Mouse (Mus musculus) mouse embryonic stem cell (cell line): ENCODE data around the gene Mpdz.

Experiments
- in situ Hi-C, 2 experiments: fragments of 300-500 bp; cut with MboI; formaldehyde crosslinking; loops; 1 replicate in 1 of 2; 3 replicates in 1 of 2; pipeline ENCODE4 v1.14.3; 2019 to 2020; ENCODE audit warnings: low sequenced_read_pairs in 2 of 2, low pct_unique_long_range_greater_than_20kb in 1 of 2, mixed read lengths in 1 of 2; ENCODE audit not compliant: unreplicated experiment in 1 of 2

The Mpdz gene

GRCm38 (mm10) chr4:81309473-81310167, 133.0 kb downstream of the Mpdz start:
- in situ Hi-C loops: no loop called here

GRCm38 (mm10) chr4:81307596-81308265, 134.9 kb downstream of the Mpdz start:
- in situ Hi-C loops: no loop called here

GRCm38 (mm10) chr4:81302056-81302455, 140.6 kb downstream of the Mpdz start:
- in situ Hi-C loops: no loop called here

- in situ Hi-C loops: no loop called here
Measured at GRCm38 (mm10) chr4:81298384-81298783, 144.2 kb downstream of the Mpdz start.

- in situ Hi-C loops: no loop called here
Measured at GRCm38 (mm10) chr4:81293309-81293708, 149.3 kb downstream of the Mpdz start.

DNA sequence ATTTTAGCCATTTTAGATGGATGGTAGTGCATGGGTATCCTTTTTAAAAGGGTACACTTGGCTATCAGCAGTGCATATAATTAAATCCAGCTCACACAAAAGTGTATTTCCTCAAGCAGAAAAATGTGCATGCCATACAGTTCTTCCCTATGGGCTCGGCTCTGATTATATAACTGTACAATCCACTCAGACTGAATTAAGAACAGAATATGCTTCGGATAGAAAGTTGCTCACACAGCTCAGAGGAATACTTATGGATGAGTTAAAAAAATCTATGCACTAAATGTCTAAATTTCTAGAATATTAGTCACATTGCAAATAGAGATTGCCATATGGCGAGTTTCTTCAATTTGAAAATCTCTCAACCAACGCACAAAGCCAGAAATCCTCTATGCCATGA, 157.1 kb downstream of the Mpdz start:
- in situ Hi-C loops: no loop called here

DNA sequence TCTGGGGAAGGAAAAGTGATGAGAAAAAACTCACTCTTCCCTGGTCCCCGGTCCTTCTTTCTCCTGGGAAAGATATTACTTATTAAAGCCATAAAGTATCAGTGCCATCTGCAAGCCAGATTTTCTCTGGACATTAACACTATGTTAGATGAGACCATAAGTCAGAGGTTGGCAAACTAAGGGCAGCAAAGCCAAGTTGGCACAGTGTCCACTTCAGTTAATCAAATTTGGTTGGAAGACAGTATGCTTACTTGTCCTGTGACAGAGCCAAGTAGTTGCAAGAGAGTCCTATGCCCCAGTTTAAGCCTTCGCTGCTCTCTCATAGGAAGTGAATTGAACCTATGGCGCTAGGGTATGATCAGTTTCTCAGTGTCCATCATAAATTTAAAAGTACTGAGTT, 159.0 kb downstream of the Mpdz start:
- in situ Hi-C loops: no loop called here

DNA sequence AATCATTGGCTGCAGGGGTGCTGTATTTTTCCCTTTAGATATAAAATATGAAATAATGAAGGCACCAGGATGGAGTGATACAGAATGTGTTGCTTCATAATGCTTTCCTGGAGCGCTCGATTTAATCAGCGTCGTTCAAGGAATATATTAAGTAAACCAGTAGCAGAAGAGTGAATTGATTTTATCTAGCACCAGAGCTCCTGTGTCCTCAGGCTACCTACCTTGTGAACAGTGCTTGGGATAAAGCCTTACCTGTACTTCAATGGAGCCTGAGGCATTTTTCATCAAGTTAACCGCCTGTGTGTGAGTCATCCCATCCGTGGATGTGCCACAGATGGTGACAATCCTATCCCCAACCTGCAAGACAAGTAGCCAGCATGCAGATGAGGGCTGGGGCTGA, 159.5 kb downstream of the Mpdz start:
- in situ Hi-C loops: no loop called here

DNA sequence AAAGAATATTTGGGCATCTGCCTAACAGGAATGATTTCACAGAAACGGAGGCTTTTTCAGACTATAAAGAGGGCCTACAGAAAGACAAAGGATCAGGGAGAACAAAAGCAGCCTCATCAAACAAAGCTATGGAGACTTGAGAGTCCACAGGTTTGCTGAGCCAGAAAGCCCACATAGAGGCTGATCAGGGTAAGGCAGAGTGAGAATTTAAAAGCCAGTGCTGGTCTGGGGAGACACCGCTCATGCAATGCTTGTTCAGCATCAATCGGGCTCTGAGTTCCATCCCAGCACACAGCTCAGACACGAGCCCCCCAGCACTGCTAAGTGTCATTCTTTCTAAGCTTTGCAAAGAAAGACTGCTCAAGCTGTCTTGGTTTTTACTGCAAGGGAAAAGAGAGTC, 162.5 kb downstream of the Mpdz start:
- in situ Hi-C loops: no loop called here

DNA sequence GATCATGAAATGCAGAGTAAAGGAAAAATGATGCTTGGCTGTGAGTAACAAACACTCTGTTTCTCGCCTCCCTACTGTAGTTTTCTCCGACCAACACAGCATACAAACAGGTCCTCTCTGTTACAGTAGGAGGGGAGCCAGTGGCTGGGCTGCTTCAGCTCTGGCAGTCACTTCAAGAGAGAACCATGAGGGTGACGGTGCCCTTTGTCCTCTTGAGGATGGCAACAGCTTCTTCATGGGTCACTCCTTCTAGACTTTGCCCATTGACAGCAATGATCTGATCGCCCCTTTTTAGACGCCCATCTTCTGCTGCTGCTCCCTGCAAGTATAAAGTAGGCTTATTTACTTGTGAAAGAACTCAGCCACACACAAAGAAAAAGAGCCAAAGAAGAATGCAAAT, 163.2 kb downstream of the Mpdz start:
- in situ Hi-C loops: no loop called here

DNA sequence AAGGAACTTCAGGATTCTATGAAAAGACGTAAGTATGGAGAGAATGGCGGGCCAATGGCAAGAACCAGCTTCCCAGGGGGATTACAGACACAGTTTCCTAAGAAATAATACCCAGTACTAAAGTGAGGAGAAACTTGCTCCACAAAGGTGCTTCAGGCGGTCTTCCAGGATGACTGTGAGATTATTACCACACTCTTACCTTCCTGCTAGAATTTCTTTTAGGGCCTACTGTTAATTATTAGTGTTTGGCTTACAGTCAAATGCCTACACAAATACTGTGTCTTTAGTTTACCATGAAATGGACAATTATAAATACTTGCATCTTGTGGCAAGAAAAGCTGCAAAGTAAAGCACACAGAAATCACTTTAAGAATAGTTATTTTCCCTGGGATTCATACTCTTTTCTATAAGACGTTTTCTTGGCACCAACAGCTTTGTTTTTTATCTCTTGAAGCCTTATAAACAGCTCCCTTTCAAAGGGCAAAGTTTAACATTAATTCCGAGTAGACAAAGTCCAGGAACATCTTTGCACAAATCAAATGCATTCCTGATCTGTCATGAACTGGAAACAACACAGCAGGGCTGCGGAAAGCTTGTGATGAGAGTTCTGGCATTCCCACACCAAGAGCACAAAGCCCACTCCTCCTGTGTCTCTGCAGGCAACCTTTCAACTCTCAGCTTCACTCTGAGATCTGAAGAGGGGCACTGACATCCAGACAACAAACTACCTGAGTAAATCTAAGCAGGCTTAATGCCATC, 166.5 kb downstream of the Mpdz start:
- in situ Hi-C loops: no loop called here

- in situ Hi-C loops: loop anchor here in 1 of 2 experiments (25.0 kb wide), 1 partner anchor 411 kb away; no protein-coding TSS in a partner anchor
Measured at GRCm38 (mm10) chr4:81273067-81273466, 169.5 kb downstream of the Mpdz start.

DNA sequence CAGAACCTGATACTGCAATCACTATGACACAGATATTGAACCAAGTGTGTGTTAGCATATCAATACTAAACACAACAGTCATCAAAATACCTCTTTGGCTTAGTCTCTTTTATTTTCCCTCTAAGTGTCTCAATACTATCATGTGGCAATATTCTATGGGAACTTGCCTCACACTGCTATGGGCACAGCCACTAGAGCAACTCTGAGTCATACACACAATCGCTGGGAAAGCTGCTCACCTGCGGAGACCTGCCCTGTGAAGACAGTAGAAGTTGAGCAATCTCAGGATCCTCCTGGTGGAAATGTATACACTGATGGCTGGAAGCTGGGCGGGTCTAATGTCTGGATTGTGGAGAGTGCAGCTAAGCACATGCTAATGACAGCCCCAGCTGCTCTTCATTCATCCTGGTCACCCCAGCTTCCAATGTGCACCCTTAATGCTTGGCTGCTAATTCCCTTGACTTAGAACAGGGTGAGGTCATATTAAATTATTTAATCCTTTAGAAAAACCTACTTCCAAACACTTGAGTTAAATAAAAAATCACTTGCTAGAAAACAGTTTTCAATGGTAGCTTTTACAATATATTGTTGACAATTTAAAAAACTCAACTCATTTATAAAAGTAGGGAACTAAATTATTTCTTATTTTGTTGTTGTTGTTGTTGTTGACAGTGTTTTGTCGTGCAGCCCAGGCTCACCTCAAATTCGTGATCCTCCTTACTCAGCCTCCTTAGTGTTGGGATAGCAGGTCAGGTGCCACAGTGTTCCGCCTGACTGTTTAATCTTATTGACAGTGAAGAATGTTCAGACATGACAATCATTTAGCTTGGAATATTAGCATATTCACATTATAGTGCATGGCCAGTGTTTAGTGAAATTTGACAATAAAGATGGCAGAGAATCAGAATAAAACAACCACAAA, 189.5 kb downstream of the Mpdz start:
- in situ Hi-C loops: loop anchor here in 1 of 2 experiments (25.0 kb wide), 1 partner anchor 391 kb away; no protein-coding TSS in a partner anchor

DNA sequence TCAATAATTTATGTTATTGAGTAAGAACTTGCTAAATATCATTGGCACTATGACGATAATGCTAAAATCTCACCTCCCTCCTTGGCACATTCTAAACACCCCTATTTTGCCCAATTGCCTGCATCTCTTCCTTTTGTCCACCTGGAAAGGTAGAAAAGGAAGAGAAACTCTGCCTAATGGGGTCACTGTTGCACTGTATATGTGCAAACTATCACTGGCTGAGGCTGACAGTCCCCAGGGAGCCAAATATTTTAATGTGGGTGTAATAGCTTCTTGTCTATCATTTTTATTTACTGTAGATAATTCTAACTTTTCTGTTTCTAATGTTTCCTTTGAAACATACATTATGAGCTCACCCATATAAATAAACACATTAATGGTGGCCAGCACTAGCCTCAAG, 190.3 kb downstream of the Mpdz start:
- in situ Hi-C loops: loop anchor here in 1 of 2 experiments (25.0 kb wide), 1 partner anchor 390 kb away; no protein-coding TSS in a partner anchor

DNA sequence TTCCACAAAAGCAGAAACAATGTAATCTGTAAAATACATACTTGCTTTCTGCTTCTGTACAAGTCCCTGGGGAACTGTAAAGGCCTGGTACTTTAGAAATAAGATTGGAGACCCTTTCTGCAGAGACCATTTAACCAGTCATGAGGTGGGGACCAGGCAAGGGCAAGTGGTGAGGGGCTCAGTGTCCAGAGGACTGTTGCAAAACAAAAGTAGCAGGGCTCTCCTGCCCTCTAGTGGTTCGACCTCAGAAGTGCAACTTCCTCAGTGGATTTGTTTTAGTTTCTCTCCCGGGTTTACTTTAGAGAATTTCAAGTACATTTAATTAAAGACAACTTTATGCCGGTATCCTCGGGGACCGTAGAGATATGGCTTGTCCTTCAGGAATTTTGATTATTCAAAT, 190.7 kb downstream of the Mpdz start:
- in situ Hi-C loops: loop anchor here in 1 of 2 experiments (25.0 kb wide), 1 partner anchor 390 kb away; no protein-coding TSS in a partner anchor

GRCm38 (mm10) chr4:81249245-81249644, 193.4 kb downstream of the Mpdz start:
- in situ Hi-C loops: loop anchor here in 1 of 2 experiments (10.0 kb wide), 1 partner anchor 384 kb away; no protein-coding TSS in a partner anchor

DNA sequence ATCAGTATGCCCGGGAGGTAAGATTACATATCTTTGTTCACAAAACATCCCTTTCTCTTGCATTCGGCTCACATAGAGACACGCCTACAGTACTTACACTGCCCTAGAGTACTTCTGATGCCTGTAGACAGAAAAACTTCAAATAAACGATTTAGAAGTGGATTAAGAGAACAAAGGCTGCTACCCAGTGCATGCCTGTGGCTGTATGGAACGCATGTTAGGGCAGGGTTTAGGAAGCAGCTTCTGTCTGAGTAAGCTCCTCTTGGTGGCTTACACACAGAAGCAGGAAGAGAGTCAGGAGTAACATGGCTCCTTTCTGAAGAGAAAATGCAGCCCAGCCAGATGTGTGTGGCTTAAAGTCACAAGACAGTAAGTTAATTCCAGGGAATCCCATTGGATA, 206.4 kb downstream of the Mpdz start:
- in situ Hi-C loops: no loop called here
